Mouse (Mus musculus) 3T3-L1 (cell line): Measurements from ENCODE around the gene St14.
"Not testable (repeated sequence)": the region's sequence is repeated elsewhere in the genome, so short reads cannot be mapped to it uniquely, and the experiment has no call there.

ENCODE experiments used
- DNase-seq: peaks from one replicate; pipeline ENCODE4 v3.0.0-alpha.2; 2015; ENCODE audit warnings: low read depth, low spot score

The St14 gene

DNA sequence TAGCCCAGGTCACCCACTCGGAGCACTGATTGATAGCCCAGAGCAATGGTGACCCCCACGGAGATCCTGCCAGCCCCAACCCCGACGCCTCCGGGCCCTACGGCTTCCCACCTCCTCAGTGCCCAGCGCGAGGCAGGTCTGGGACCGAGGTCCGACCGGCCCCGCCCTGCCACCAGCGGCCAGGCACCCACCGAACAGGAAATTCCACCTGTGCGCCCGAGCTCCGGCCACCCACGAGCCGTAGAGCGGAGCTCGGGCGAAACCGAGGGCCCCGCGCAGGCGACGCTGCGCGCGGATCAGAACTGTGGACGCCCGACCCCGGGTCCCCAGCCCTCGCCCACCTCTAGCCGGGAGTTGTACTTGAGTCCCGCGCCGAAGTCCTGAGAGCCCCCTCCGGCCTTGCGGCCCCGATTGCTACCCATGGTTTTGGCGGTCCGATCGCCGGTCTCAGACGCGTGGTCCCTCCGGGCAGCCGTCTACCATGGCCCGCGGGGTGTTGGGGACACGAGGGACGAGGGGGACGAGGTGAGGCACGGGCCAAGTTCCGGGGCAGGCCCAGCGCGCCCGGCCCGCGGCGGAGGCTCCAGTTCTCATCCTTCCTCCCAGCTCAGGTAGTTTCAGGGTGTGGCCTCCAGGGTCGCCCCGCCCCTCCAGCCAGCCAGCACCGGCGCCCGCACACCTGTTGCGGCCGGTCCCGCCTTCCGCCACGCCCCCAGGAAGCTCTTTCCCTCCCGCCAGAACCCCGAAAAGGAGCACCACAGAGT lies at the start of gene St14:
Gene St14 (minus strand): TSS at position 649 of the 764 bp plus-strand sequence.
- no peak for DNase-seq

DNA sequence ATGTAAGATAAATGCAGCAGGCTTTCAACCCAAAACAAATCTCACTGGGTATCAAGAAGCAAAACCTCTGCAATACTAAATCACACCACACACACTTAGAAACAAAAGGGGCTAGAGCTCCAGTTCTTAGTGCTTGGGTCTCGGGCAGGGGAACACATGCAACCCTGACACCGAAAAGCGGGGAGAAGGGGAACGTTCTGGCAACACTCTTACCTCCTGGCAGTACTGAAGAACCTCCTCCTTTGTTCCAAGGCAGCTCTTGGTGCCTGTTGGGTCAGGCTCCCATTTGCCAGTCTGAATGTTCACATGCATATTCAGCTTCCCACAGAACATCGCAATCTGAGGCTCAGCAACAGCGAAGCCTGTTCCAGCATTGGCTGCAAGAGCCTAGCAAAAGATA lies 46.0 kb upstream of the St14 start:
- DNase-seq = no peak

DNA sequence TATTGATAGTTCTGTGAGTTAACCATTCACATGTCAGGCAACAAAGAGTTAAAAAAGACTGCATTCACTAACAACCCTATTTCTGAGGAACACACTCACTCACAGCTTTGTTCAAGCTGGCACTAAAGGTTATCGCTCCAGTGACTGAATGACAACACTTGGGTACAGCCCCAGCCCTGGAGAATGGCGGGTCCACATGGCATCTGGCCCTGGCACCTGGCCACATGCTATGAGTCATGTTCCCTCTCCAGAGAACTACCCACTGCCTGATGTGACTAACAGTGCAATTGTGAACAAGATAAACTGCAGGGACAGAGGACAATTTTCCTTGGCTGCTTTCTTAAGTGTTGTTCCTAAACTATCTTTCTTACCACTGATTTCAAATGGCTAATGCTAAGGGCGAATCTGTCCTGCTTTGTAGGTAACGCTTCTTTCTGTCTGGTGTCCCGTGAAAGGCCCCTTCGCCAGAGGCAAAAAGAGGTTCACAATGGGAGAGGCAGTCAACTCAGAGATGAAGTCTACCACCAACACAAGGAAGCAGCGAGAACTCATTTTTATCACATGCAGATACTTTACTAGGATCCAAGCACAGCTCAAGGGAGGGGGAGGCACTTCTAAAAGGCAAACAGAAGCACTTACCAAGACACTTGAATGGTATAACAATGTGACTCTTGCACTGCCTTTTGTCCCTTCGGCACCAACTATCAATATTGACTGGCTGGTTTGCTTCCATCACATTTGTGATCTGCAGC lies 44.9 kb upstream of the St14 start:
- peak; percentile 83 for DNase-seq

DNA sequence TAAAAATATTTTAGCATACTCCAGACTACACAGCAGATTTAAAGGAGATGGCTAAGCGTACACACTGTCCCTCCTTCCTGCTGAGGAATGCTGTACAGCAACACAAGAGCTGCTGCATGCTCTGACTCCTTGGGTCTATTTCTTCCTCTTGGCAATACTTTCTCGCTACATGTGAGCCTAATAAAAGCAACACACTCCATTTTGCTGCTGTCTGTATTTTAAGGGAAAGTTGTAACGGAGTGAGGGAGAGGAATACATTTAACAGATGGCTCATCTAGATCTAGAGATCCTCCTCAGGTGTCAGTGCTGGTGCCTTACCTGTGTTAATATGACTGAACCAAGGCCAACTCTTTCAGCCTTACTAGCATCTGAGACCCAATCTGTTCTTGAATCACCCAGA lies 44.3 kb upstream of the St14 start:
- DNase-seq = no peak

DNA sequence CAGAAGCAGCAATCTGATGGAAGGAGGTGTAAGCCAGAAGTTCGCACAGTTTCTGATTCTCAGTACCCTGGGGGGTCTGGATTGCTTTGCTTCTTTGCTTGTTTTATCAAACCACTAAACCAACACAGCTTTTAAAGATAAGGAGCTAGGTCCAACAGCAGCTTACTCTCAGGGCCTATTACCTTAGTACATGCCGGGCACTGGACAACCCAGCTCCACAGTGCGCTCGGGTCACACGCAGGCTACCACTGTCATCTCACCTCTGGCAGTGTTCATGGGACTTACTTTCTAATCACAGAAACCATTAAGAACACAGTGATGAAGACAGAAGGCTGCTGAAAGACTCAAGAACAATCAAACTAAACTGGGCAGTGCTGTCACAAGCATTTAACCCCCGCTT lies 43.7 kb upstream of the St14 start:
- DNase-seq = no peak

DNA sequence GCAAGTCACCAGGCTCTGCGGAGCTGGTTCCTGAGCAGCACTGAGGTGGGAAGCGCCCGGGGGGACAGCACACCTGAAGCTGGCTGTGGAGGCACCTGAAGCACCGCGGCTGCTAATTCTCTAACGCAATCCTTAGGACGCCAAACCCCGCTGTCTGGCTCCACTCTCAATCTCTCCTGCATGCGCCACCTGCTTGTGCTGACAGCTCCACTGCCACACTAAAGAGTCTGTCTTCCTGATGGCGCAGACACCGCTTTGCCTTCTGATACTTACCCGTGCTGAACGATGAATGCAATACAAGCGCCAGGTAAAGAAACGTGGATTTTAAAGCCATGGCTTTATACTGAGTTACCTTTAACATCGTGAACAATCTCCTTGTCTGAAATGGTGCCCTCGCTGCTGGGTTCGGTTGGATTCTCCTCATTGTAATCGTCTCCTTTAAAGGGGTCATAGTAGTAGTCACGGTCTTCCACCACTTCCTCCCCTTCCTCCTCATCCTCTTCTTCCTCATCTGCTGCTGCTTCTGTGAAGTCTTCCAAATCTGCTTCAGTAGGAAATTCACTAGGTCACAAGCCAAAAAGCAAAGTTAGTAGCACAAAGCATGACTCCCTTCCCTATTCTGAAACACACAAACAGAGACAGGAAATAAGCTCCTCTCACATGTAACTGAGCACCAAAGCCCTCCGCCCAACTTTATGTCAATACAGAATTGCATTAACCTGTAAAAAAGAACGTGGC lies 36.9 kb upstream of the St14 start:
- DNase-seq = no peak

DNA sequence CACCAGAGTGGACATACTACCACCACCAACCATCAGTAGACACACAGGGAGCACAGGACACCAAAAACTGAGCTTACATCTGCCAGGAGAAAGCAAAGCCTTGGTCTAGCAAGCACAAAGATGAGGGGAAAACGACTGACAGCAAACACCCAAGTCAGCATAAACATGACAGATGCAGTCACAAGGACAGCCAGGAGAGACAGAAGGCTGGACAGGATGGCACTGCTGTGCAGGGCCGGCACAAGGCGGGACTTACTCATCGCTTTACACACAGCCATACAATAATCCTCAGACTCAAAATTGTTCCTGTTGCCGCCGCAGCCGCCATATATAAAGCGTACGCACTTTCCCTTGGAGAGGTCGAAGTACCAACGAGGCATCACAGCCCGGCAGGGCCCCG lies 35.7 kb upstream of the St14 start:
- no peak for DNase-seq

DNA sequence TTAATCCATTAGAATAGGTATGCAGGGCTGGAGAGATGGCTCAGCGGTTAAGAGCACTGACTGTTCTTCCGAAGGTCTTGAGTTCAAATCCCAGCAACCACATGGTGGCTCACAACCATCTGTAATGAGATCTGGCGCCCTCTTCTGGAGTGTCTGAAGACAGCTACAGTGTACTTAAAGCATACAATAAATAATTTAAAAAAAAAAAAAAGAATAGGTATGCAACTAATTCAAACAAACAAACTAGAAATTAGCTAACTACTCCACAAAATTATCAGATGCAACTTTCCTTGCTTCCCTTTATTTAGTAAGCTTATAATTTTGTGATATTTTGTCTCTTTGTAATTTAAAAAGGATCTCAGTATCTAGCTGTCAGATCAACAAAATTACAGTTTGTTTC lies 33.9 kb upstream of the St14 start:
- not testable (repeated sequence) for DNase-seq

DNA sequence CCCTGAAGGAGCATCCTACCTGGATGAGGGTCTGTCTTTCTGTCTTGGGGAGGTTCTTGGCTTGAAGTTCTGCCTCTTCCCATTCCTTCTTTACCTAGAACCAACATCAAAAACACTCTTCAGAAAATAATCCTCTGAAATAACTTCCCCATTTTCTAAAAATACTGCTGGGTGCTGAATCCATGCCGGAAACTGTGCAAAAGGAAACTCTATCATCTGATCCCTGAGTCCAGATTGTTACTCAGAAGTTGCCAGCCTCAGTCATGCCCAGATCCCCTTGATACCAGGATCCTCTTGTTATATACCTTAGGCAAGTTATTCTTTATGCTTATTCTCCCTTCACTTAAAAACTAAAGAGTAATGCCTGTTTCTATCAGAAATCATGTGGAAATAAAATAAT lies 31.7 kb upstream of the St14 start:
- DNase-seq = no peak

DNA sequence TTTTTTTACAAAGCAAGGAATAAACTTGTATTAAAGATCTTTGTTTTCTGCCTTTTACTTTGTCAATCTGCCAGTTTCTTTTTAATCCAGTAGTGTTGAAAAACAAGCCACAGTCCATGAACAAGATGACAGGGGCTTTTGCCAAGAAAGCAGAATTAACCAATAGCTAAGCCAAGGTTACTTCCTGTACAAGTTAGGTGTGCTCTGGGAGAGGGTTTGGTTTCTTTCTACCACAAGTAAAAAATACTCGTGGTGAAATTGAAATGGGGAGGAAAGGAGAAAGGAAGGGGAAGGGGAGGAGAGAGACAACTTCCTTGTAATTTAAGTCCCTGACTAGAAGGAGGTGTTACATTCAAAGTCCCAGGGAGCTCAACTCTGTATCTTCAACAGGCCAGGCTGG lies 31.3 kb upstream of the St14 start:
- no peak for DNase-seq

DNA sequence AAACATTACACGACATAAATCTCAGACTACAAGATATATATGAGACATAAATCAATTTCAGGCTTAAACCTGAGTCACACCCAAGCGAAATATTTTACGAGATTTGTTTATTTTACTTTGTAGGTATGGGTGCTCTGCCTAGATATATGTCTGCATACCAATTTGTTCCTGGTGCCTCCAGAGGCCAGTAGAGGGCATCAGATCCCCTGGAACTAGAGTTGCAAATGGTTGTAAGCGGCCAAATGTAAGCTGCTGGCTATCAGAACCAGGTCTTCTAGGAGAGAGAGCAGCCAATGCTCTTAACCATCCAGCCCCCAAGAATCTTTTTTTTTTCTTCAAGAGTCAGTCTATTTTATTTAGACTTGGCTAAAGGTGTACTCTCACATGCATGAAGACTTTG lies 28.3 kb upstream of the St14 start:
- DNase-seq = peak; percentile 60

DNA sequence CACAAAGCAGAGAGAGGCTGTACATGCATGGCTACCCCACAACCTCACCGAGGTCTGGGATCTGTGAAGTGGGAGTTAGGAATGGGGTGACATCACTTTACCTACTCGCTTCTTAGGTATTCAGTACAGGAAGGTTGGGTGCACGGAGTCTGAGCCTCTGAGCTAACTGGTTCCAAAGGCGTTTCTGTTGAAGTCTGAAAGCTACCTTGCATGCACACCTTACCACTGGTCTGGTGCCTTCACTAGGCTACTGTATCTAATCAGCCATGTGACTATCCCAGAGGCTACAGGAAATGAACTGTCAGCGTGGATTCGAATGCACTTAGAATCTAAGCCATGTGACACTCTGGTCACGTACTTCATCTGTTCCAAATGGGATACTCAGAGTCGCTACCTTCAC lies 24.9 kb upstream of the St14 start:
- DNase-seq = no peak

DNA sequence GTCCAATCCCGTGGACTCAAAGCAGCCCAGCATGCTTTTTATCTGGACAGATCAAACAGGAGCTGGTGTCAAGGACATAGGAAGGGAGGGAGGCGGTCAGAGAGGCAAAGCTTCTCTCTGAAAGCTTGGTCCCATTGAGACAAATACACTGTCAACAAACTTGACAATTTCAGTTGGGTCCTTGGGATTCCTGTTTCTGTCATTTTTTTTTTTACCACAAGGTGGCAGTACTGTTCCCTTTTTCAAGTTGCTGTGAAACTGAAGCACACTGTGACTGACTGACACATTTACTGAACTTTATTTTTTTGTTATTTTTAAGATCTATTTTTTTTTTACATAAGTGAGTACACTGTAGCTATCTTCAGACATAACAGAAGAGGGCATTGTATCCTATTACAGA lies 19.4 kb upstream of the St14 start:
- peak; percentile 83 for DNase-seq

DNA sequence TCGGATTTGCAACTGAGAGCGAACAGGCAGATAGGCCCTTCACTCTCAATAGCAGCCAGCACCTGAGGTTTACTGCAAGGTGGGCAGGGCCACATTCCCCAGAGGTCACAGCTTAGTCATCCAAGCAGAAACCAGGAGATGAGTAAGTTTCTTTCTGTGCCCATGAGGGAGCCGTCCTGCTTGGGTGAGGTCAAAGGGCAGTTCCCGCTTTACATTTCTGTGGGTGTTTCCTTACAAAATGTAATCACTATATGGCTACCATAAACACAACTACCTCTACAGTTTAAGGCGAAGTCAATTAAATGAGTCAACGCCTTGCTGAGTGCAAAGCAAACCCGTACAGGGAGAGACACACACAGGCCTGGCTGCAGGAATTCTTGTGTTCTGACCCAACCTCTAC lies 16.5 kb upstream of the St14 start:
- DNase-seq = peak; percentile 14

DNA sequence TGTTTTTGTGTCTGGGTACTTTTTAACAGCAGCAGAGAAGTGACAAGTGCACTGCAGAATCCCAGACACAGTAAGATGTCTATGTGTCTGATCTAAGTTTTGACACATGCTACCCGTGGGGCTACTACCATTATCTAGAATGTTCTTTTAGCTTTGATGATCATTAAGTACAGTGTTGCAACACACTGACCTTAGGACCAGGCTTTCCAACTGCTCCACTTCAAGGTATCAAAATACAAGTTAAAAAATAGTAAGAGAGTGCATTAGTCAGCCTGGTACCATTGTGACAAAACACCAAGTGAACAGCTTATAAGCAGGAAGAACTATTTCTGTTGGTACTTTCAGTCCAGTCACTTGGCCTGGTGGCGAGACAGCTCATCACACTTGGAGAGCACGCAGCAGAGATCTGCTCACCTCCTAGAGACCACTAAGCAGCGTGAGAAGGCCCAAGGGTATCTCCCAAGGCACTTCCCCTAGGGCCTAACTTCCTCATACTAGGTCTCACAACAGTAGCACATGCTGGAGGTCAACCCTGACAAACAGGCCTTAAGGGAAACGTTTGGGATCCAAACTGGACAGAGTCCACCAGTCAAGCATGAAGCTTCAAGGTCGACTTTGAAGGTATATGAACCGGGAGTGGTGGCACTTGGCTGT lies 13.7 kb upstream of the St14 start:
- no peak for DNase-seq

DNA sequence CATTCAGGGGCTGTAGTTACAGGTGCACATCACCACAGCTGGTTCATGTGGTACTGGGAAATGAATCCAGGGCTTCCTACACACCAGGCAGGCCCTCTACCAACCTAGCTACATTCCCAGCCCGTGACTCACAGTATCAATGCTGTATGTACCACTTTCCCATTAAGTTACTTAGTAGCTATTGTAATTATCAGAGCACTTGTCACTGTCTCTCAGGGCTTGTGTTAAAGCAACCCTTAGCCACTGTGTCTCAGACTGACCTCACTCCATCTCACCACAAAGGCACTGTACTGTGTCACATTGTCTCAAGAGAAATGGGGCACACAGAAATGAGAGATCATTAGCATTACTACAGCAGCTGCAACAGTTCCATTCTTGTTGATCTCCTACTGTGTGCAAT lies 11.3 kb upstream of the St14 start:
- no peak for DNase-seq

DNA sequence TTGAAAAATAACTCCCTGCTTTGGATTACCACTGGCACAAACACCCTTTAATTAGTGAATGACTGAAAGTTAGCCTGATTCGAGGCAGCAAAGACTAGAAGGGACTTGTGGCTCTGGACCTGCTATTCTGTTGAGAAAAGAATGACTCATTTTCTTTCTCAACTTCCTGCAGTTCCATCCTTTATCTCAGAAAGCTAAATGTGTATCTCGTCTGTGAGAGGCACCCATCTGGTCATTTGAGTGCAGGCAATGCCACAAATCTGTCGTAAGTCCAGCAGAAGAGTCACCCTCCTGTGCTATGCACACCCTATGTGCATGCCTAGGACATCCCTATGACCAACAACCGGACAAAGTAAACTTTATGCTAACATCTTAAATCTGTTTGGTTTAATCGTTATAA lies 1.5 kb upstream of the St14 start:
- DNase-seq = no peak

DNA sequence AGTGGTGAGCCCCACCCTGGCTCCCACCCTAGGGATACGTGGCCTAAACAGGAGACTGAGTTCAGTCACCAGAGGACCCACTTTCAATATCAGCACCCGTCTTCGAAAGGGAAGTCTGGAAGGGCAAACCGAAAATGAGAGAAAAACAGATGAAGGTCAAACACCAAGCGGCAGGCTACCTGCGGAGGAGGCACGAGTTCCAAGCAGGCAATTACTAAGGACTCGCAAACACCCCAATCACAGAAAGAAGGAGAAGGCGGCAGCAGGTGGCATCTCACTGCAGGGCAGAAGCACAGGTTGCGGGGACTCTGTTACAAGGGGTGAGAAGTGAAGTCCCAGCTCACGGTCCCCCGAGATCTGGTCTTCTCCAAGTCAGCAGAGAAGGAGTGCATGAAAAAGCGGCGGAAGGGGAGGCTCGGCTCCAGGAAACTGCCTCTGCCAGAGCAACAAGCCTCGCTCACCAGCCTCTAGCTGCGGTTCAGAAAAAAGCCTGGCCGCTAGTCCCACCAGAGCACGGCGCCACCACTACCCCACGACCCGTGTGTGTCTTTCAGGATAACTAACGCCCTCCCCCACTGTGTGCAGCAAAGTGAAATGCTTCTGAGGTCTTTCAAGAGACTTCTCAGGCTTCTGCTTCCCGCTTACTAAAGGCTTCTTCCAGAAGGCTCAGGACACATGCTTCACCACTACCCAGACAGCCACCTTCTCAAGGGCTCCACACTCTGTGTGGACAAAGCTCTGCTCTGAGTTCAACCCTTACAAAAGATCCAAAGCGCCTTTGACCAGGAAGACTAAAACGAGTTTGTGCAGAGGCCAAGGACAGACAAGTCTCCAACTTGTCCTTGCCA lies 1.1 kb downstream of the St14 start:
- no peak for DNase-seq

DNA sequence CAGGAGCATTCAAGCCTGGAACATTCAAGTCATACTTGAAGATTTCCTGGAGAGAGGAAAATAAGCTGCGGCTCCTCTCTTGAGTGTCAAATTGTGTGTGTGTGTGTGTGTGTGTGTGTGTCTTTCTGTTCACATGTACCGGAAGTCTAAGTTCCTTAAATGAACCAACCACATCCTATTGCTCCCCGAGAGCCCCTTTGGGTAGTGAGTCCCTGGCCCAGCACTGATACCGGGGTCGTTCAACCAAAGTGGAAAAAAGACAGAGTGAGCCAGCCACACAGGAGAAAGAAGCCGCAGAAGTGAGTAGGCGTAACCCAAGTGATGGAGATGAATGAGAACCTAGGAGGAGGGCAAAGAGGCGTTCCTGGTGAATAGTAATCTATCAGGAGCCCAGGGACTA lies 1.7 kb downstream of the St14 start:
- no peak for DNase-seq

DNA sequence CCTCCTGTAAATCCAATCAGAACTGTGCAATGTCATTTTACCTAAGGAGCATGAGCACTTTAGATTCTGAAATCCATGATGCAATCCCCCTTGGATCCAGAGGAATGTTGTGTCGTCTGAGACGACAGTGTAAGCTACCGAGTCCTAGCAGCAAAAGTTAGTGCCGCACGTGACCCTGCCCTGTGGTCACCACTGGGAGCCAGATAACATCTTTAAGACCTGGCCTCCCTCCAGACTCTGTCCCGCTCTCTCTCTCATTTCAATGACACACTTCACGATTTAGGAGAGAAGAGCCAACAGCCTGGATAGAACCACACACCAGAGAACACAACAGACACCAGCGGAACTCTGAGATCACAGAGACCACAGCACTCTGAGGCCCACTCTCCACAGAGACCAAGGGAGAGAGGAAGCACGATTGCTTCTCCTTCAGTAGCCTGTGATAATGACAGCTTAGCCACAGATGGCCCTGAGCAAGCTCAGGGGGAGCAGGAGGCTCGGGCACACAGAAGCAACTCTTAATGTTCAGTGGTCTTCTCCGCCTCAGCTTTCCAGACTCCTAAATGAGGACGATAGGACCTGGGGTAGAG lies 3.7 kb downstream of the St14 start:
- DNase-seq = no peak

DNA sequence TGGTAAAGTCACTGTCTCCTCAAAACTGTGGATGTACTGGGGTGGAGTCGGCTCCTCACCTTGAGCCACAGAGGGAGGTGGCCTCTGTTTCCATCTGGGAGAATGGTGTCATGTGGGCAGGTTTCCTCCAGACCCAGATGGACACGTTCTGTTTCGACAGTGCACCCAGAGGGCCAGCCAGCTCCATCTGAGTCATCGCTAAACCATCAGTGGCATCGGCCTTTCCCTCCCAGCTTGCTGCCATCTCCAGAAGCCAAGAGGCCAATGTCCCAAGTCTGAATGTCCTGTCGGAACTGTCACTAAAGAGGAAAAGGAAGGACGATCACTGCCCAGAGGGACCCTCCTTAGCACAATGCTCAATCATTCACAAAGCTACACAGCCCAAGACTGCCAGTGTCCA lies 5.6 kb downstream of the St14 start:
- DNase-seq = peak; percentile 46
